Mouse (Mus musculus) natural killer cell, adult 2 months (primary cell): Measurements from ENCODE around the gene Ccin.
A peak's percentile ranks its signal among the peaks of the same experiment; 100 is the strongest.

ENCODE experiments used
- DNase-seq, 2 experiments: peaks; one replicate each; pipeline ENCODE4 v3.0.0; 2022; ENCODE audit warnings: low spot score in 2 of 2

Ccin gene

GRCm38 (mm10) chr4:43983181-43983580 lies at the start of gene Ccin:
Ccin (plus strand) TSS chr4:43983483.
- DNase-seq = no peak

DNA sequence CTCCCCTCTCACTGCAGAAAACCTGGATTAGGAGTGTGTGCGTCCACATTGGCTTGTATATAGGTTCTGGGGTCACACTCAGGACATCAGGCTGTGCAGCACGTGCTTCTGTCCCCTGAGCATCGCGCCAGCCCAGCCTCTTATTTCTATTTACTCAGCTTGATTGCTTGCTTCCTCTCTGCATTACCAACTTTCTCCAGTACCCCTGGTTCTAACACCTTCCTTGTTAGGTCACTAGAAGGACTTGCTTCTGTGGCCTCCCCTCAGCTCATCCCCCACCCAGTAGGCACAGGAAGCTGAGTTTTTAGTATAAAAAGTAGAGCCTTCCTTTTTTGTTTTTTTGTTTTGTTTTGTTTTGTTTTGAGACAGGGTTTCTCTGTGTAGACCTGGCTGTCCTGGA lies 47.1 kb upstream of the Ccin start:
- peak; percentile 37 to 48 for DNase-seq

DNA sequence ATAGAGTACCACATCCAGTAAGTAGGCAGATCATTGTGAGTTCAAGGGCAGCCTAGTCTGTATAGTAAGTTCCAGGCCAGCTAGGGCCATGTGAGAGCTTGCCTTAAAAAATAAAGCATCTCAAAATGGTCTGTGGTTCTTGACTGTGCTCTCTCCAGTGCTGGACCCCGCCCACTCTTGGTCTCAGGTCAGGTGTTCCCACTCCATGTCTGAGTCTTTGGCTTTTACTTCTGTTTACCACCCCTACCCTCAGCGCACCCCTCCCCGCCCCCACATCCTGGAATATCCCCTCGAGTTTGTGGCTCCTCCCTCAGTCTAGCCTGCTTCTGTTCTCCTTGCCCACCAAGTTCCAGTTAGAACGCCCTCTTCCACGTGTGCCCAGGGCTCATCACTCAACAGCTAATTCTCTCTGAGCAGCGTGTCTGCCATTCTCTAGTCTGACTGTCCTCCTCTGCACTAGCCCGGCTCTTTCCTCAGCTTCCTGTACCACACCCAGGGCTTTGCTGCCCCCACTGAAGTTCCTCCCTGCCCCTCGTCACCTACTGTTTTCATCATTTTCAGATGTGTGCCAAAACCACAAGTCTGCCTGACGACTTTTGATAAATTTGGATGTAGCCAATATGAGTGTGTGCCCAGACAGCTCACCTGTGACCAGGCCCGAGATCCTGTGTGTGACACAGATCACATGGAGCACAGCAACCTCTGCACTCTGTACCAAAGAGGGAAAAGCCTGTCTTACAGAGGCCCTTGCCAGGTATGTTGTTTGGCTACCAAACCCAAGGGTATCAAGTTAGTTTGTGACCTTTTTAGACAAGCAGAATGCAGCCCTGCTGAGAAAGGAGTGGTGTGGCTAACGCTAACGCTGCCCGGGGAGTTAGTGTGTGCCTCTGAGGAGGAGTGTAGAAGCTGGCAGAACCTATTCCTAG lies 46.3 kb upstream of the Ccin start:
- DNase-seq = peak; percentile 66 to 73

GRCm38 (mm10) chr4:43941315-43941714 lies 42.0 kb upstream of the Ccin start:
- DNase-seq = no peak

- no peak for DNase-seq
These were observed 40.9 kb upstream of the Ccin start for GRCm38 (mm10) chr4:43942421-43942820.

- DNase-seq = no peak
These were observed 35.7 kb upstream of the Ccin start for GRCm38 (mm10) chr4:43947571-43947970.

GRCm38 (mm10) chr4:43957292-43957845 lies 25.9 kb upstream of the Ccin start, which contains the start of gene Glipr2:
Glipr2 (plus strand) TSS chr4:43957401.
- peak; percentile 73 to 81 for DNase-seq

- DNase-seq = no peak
These were observed 25.3 kb upstream of the Ccin start for GRCm38 (mm10) chr4:43957846-43958461.

DNA sequence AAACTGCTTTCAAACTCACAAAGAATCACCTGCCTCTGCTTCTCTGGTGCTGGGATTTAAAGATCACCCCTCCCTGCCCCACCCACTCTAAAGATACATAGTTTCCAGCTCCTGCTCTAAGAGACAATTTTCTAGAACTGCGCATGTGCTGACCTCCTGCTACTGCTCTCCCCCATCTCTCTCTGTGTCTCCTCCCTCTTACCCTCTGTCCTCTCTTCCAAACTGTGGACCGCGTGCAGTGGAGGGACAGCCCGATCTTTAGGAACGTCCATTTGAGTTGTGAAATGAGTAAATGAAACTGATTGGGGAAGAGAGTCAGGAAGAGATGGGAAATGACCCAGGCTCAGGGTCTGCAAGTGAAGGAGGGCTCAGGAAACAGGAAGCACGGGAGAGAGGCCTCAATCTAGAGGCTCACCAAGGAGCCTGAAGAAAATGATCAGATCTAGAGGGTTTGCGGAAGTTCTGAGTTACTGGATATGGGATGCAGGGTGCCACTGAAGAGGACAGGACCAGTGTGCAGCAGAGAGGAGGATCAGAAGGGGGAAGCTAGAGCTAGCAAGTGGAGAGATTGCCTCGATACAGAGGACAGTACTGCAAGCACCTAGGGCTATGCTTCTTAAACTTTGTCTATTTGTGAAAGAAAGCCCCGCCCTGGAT lies 23.6 kb upstream of the Ccin start:
- DNase-seq = no peak

- no peak for DNase-seq
These were observed 23.1 kb upstream of the Ccin start for GRCm38 (mm10) chr4:43960207-43960606.

DNA sequence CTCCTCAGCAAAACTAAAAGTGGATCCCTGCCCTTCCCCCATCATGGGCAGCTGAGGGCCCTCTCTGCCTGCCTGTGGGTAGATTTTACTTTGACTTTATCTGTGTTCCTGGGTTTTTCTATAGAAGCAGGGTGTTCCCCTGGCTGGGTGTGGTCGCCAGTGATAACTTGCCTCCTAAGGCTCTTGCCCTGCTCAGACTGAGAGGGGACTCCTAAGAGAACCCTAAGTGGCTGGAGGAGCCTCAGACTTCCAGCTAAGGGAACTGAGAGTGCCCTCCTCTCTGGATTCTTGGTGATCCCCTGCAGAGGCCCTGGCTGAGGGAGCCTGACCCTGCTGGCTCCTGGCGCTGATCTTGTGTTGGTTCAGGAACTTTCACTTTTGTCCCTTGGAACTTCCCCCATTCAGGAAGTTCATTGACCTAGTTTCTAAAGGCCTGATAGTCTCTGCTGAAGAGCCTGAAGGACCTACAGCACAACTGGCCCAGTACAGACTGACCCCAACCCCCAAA lies 18.9 kb upstream of the Ccin start:
- no peak for DNase-seq

DNA sequence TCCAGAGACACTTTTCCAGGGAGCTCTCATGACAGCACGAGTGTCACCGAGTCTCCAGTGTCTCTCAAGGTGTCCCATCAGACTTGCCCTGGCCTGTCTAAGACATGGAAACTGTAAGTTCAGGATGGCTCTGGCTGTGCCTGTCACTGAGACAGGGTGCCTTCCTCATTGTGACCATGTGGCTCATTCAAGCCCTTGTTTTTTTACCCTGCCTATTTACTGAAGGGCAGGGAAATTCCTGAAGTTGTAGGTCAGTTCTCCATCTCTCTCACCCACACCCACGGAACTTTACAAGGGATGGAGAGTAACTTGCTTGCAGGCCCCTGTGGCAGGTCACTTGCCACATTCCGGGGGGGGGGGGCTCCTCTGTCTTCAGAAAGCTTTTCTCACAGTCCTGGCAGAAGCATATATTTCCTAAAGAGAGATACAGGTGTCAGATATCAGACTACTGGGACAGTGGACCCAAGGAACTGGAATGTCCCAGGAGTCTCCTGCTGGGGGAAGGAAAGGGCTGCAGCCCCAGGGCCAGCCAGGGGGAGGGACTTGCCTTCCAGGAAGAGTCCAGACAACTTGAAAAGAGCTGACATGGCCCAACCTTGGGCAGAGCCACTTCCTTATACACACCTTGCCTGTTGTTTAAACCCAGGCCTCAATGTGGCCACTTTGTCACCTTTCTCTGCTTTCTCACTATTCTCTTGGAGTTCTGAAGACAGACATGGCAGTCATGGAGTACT lies 18.2 kb upstream of the Ccin start:
- no peak for DNase-seq

GRCm38 (mm10) chr4:43965856-43966535 lies 17.3 kb upstream of the Ccin start:
- no peak for DNase-seq

- peak; percentile 43 to 54 for DNase-seq
These were observed 14.6 kb upstream of the Ccin start for GRCm38 (mm10) chr4:43968650-43969049.

- DNase-seq = no peak
These were observed 13.9 kb upstream of the Ccin start for GRCm38 (mm10) chr4:43969373-43969772.

GRCm38 (mm10) chr4:43970393-43971330 lies 12.6 kb upstream of the Ccin start:
- DNase-seq = no peak

GRCm38 (mm10) chr4:43971541-43972136 lies 11.6 kb upstream of the Ccin start:
- no peak for DNase-seq

GRCm38 (mm10) chr4:43972137-43972591 lies 11.1 kb upstream of the Ccin start:
- peak; percentile 55 to 62 for DNase-seq

DNA sequence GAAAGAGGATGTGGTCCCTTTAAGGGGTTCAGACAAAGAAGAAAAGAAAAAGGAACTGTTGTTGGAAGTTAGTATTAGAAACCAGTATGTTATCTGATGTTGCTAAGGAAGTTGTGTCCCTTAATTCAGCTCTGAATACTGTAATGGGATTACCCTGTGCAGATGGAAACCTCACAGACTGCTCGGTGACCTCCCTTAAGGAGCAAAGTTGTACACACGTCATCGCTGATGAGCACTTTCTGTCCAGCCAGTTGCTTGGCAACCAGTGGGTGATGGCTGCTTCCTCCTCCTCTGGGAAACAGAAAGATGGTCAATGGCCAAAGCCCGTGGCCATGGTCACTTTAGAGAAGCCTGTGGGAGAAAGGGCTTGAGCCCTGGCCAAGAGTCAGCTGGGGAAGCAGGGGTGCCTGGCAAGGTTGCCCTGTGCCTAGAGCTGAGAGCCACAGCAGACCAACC lies 9.7 kb upstream of the Ccin start:
- peak; percentile 61 to 63 for DNase-seq
